Mouse (Mus musculus): ENCODE results near the gene U2surp. TPM values are rescaled to one million over a fixed set of nuclear protein-coding genes. Genes with fewer than 3 reads are reported as not detected.

Gene U2surp
- polyA plus RNA-seq, 1 experiment from 2014 or later = 164 TPM

GRCm38 (mm10) chr9:95550856-95551774 is 39.3 kb upstream of the U2surp start:
- no peaks in the 10 kb centered on the region for H3K4me1 ChIP-seq
- no peak for ATAC-seq (ENCODE audit: insufficient number of reproducible peaks, insufficient read depth, low FRiP score, low TSS enrichment)

GRCm38 (mm10) chr9:95549626-95550411 is 38.0 kb upstream of the U2surp start:
- ATAC-seq (ENCODE audit: insufficient number of reproducible peaks, insufficient read depth, low FRiP score, low TSS enrichment) = no peak
- H3K4me3 ChIP-seq = no peak overlapping the region
- H3K36me3 ChIP-seq = no peaks in the 10 kb centered on the region
- H3K9ac ChIP-seq = no peak overlapping the region
- H3K27me3 ChIP-seq = 0 out of 2 replicates have a peak, but pooled peaks cover 4% of the 10 kb centered on the region
- no peak overlapping the region for H3K27ac ChIP-seq
- H3K4me2 ChIP-seq (replicated peaks) = no peak overlapping the region
- 78% methylated on average over 15 of the region's 15 CpGs for WGBS
- no peaks in the 10 kb centered on the region for H3K4me1 ChIP-seq
- no peaks in the 10 kb centered on the region for H3K9me3 ChIP-seq

More at GRCm38 (mm10) chr9:95550856-95551774, 39.3 kb upstream of the U2surp start:
- peaks cover 7% of the 10 kb centered on the region for H3K27me3 ChIP-seq
- WGBS = 64% methylated on average over 9 of the region's 9 CpGs
- H3K9me3 ChIP-seq = no peaks in the 10 kb centered on the region
- no peak overlapping the region for H3K9ac ChIP-seq
- H3K27ac ChIP-seq = no peak overlapping the region
- no peaks in the 10 kb centered on the region for H3K36me3 ChIP-seq
- no peak overlapping the region for H3K4me3 ChIP-seq
- no peak overlapping the region for H3K4me2 ChIP-seq (replicated peaks)

GRCm38 (mm10) chr9:95546679-95547078 is 34.9 kb upstream of the U2surp start:
- Histone ChIP-seq H3K36me3 (no peaks in the 10 kb centered on the region), H3K9ac (no peak overlapping the region), H3K4me1 (no peaks in the 10 kb centered on the region), H3K27ac (no peak overlapping the region), H3K4me3 (no peak overlapping the region), H3K4me2 (replicated peaks) (no peak overlapping the region), H3K27me3 (0 out of 2 replicates have a peak, but pooled peaks cover 4% of the 10 kb centered on the region), H3K9me3 (no peaks in the 10 kb centered on the region)
- ATAC-seq (ENCODE audit: insufficient number of reproducible peaks, insufficient read depth, low FRiP score, low TSS enrichment) = no peak
- WGBS = 60% methylated on average over 7 of the region's 7 CpGs

- Histone ChIP-seq H3K9me3 (no peaks in the 10 kb centered on the region), H3K27ac (no peak overlapping the region), H3K36me3 (no peaks in the 10 kb centered on the region), H3K9ac (no peak overlapping the region), H3K4me1 (no peaks in the 10 kb centered on the region), H3K4me3 (no peak overlapping the region), H3K27me3 (0 out of 2 replicates have a peak, but pooled peaks cover under 1% of the 10 kb centered on the region), H3K4me2 (replicated peaks) (no peak overlapping the region)
- WGBS = 95% methylated on average over 3 of the region's 4 CpGs
- ATAC-seq (ENCODE audit: insufficient number of reproducible peaks, insufficient read depth, low FRiP score, low TSS enrichment) = no peak
Observed at GRCm38 (mm10) chr9:95544598-95544997, 32.8 kb upstream of the U2surp start.

- Histone ChIP-seq H3K9ac (no peak overlapping the region), H3K9me3 (no peaks in the 10 kb centered on the region), H3K36me3 (no peaks in the 10 kb centered on the region), H3K4me3 (no peak overlapping the region), H3K4me1 (no peaks in the 10 kb centered on the region), H3K4me2 (replicated peaks) (no peak overlapping the region), H3K27ac (no peak overlapping the region), H3K27me3 (no peaks in the 10 kb centered on the region)
- no peak for ATAC-seq (ENCODE audit: insufficient number of reproducible peaks, insufficient read depth, low FRiP score, low TSS enrichment)
- 74% methylated on average over 6 of the region's 6 CpGs for WGBS
Observed at GRCm38 (mm10) chr9:95542475-95542874, 30.7 kb upstream of the U2surp start.

GRCm38 (mm10) chr9:95541650-95542432 is 30.0 kb upstream of the U2surp start:
- Histone ChIP-seq H3K9me3 (no peaks in the 10 kb centered on the region), H3K27me3 (no peaks in the 10 kb centered on the region), H3K4me2 (replicated peaks) (no peak overlapping the region), H3K9ac (peak overlapping the region; percentile 24; the same call in 1 of the 2 replicates), H3K4me1 (no peaks in the 10 kb centered on the region), H3K27ac (no peak overlapping the region), H3K4me3 (no peak overlapping the region), H3K36me3 (no peaks in the 10 kb centered on the region)
- ATAC-seq (ENCODE audit: insufficient number of reproducible peaks, insufficient read depth, low FRiP score, low TSS enrichment) = no peak
- 66% methylated on average over 15 of the region's 15 CpGs for WGBS

GRCm38 (mm10) chr9:95541208-95541607 is 29.4 kb upstream of the U2surp start:
- ATAC-seq (ENCODE audit: insufficient number of reproducible peaks, insufficient read depth, low FRiP score, low TSS enrichment) = no peak
- no peak overlapping the region for H3K4me3 ChIP-seq
- no peaks in the 10 kb centered on the region for H3K4me1 ChIP-seq
- H3K27ac ChIP-seq = no peak overlapping the region
- no peaks in the 10 kb centered on the region for H3K27me3 ChIP-seq
- H3K4me2 ChIP-seq (replicated peaks) = no peak overlapping the region
- no peaks in the 10 kb centered on the region for H3K36me3 ChIP-seq
- no peaks in the 10 kb centered on the region for H3K9me3 ChIP-seq
- H3K9ac ChIP-seq = no peak overlapping the region

GRCm38 (mm10) chr9:95540487-95540886 is 28.7 kb upstream of the U2surp start:
- no peak for ATAC-seq (ENCODE audit: insufficient number of reproducible peaks, insufficient read depth, low FRiP score, low TSS enrichment)
- Histone ChIP-seq H3K36me3 (no peaks in the 10 kb centered on the region), H3K27ac (no peak overlapping the region), H3K9ac (no peak overlapping the region), H3K4me3 (no peak overlapping the region), H3K4me2 (replicated peaks) (no peak overlapping the region), H3K9me3 (no peaks in the 10 kb centered on the region), H3K27me3 (no peaks in the 10 kb centered on the region), H3K4me1 (no peaks in the 10 kb centered on the region)
- 66% methylated on average over 4 of the region's 4 CpGs for WGBS

- no peaks in the 10 kb centered on the region for H3K4me1 ChIP-seq
Observed at GRCm38 (mm10) chr9:95539176-95539800, 27.5 kb upstream of the U2surp start.

GRCm38 (mm10) chr9:95533817-95534216 is 22.0 kb upstream of the U2surp start:
- WGBS = 52% methylated on average over 6 of the region's 6 CpGs
- no peak overlapping the region for H3K27ac ChIP-seq
- H3K4me1 ChIP-seq = no peaks in the 10 kb centered on the region
- H3K36me3 ChIP-seq = no peaks in the 10 kb centered on the region
- no peaks in the 10 kb centered on the region for H3K9me3 ChIP-seq
- no peak overlapping the region for H3K4me3 ChIP-seq
- ATAC-seq (ENCODE audit: insufficient number of reproducible peaks, insufficient read depth, low FRiP score, low TSS enrichment) = no peak
- no peak overlapping the region for H3K9ac ChIP-seq
- H3K4me2 ChIP-seq (replicated peaks) = no peak overlapping the region
- no peaks in the 10 kb centered on the region for H3K27me3 ChIP-seq

More at GRCm38 (mm10) chr9:95539176-95539800, 27.5 kb upstream of the U2surp start:
- Histone ChIP-seq H3K27me3 (no peaks in the 10 kb centered on the region), H3K9me3 (no peaks in the 10 kb centered on the region), H3K27ac (no peak overlapping the region), H3K36me3 (no peaks in the 10 kb centered on the region), H3K4me3 (no peak overlapping the region), H3K4me2 (replicated peaks) (no peak overlapping the region), H3K9ac (no peak overlapping the region)
- no peak for ATAC-seq (ENCODE audit: insufficient number of reproducible peaks, insufficient read depth, low FRiP score, low TSS enrichment)
- WGBS = 73% methylated on average over 2 of the region's 2 CpGs

GRCm38 (mm10) chr9:95531144-95531543 is 19.3 kb upstream of the U2surp start:
- no peak overlapping the region for H3K4me3 ChIP-seq
- H3K27ac ChIP-seq = no peak overlapping the region
- H3K27me3 ChIP-seq = no peaks in the 10 kb centered on the region
- WGBS = 72% methylated on average over 3 of the region's 3 CpGs
- H3K9me3 ChIP-seq = no peaks in the 10 kb centered on the region
- no peak overlapping the region for H3K9ac ChIP-seq
- no peaks in the 10 kb centered on the region for H3K4me1 ChIP-seq
- no peak overlapping the region for H3K4me2 ChIP-seq (replicated peaks)
- no peak for ATAC-seq (ENCODE audit: insufficient number of reproducible peaks, insufficient read depth, low FRiP score, low TSS enrichment)
- H3K36me3 ChIP-seq = no peaks in the 10 kb centered on the region

Data from embryonic facial prominence, embryonic 12.5 days (tissue).